Mouse (Mus musculus) myocyte (in vitro differentiated cells): ENCODE data around the gene Cables2.

Source experiments
- E2F4 ChIP-seq: IDR thresholded peaks from one replicate; pipeline ENCODE4 v1.6.1; 2011; ENCODE audit warnings: mild to moderate bottlenecking, control low read depth, moderate library complexity; ENCODE audit not compliant: insufficient read depth
- MAX ChIP-seq: IDR thresholded peaks from one replicate; pipeline ENCODE4 v1.6.1; 2011; ENCODE audit warnings: low read depth, mild to moderate bottlenecking, control low read depth
- MYOD1 ChIP-seq, 3 experiments: IDR thresholded peaks; one replicate each; pipeline ENCODE4 v1.6.1; 2011; ENCODE audit warnings: control low read depth in 2 of 3, low read depth in 2 of 3, mild to moderate bottlenecking in 2 of 3, moderate library complexity in 1 of 3; ENCODE audit not compliant: insufficient read length in 2 of 3, control insufficient read depth in 1 of 3
- MYOG ChIP-seq, 3 experiments: IDR thresholded peaks; one replicate each; pipeline ENCODE4 v1.6.1; 2011; ENCODE audit warnings: control low read depth in 2 of 3, low read depth in 2 of 3, mild to moderate bottlenecking in 2 of 3; ENCODE audit not compliant: insufficient read length in 2 of 3, control insufficient read depth in 1 of 3, insufficient read depth in 1 of 3
- POLR2A ChIP-seq: IDR thresholded peaks from one replicate; pipeline ENCODE4 v1.6.1; 2011; ENCODE audit warnings: low read depth, mild to moderate bottlenecking, control low read depth, moderate library complexity; ENCODE audit not compliant: insufficient read length
- REST ChIP-seq: IDR thresholded peaks from one replicate; pipeline ENCODE4 v1.6.1; 2011; ENCODE audit warnings: mild to moderate bottlenecking, control low read depth, moderate library complexity; ENCODE audit not compliant: insufficient read depth, insufficient read length
- USF1 ChIP-seq: IDR thresholded peaks from one replicate; pipeline ENCODE4 v1.6.1; 2011; ENCODE audit warnings: low read depth, mild to moderate bottlenecking, control low read depth, moderate library complexity

- TF ChIP-seq POLR2A (no peak), MAX (no peak), MYOG (IDR thresholded peaks at IDR 0.05; ENCODE audit: control insufficient read depth in 1 of 3, insufficient read depth in 1 of 3, insufficient read length in 2 of 3, low read depth in 2 of 3) (no peak), MYOD1 (IDR thresholded peaks at IDR 0.05; ENCODE audit: control insufficient read depth in 1 of 3, insufficient read length in 2 of 3, low read depth in 2 of 3) (no peak), REST (no peak), E2F4 (no peak), USF1 (no peak)
Observed at GRCm38 (mm10) chr2:180256296-180257000, 16.8 kb downstream of the Cables2 start.
